Mouse (Mus musculus) liver, adult 2 months (tissue): Measurements from ENCODE around the gene Paqr7.

Experiments used
- CTCF ChIP-seq: fragments of 200-500 bp; IDR thresholded peaks from 2 replicates; pipeline ENCODE4 v1.5.1; 2011; ENCODE audit warnings: low read depth, low read length, control low read depth
- POLR2A ChIP-seq: fragments of 200-500 bp; IDR thresholded peaks from 2 replicates; pipeline ENCODE4 v1.6.1; 2011; ENCODE audit warnings: low read length, control low read depth; ENCODE audit not compliant: insufficient read depth; ENCODE audit errors: extremely low read depth

DNA sequence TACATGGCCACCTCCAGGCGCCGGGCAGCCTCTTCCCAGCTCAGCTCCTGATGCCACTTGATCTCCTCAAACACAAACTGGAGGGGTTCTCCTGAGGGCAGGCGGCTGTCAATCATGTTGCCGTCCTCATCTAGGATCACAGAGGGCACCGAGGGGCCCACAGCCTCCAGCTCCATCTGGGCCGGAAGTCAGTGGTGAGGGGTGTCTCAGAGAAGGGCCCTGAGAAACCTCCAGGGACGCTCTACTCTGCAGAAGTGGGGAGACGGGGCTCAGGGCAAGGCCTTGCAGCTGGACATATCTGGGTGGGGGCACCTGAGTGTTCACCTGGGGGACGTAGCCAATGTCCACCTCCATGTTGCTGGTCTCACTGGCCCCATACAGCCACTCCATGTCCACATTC, 46.2 kb downstream of the Paqr7 start:
- no peak for TF ChIP-seq CTCF
- TF ChIP-seq POLR2A: no peak
